Mouse (Mus musculus): Measurements from ENCODE around the gene Grwd1.

DNA sequence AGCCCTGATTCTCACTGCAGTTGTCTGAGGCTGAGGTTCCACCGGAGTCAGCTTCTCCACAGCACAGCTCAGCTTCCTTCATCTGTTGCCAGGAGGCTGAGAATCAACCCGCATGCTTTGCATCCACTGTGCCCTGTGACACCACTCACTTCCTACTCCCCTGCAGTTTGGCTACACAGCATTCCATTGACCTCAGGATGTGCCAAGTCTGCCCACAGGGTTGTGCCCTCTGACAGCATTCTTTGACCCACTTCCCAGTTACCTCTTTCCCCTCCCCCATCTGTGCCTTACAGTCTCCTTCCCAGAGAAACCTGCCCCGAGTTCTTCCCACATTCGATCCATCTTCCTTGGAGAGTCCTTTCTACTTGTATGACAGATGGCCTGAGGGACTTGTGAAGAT lies 48.5 kb downstream of the Grwd1 start:
- TF ChIP-seq ZNF384 (IDR thresholded peaks at IDR 0.05; ENCODE audit: low read depth, low read length) (no peak), HCFC1 (IDR thresholded peaks at IDR 0.05; ENCODE audit: borderline replicate concordance, insufficient read depth, low read length) (no peak), MAFK (IDR thresholded peaks at IDR 0.05; ENCODE audit: insufficient read depth, low read depth, low read length) (no peak)

All from ES-E14 (cell line).